Mouse (Mus musculus): Measurements from ENCODE around the gene Cacna1c. TPM values are rescaled to one million over a fixed set of nuclear protein-coding genes. Genes with fewer than 3 reads are reported as not detected.

The Cacna1c gene
- polyA plus RNA-seq, 2 experiments from 2014 or later = 0.49 to 1.4 TPM

- no peak for ATAC-seq
These were observed 354.3 kb downstream of the Cacna1c start for GRCm38 (mm10) chr6:118841892-118842291.

- no peak for ATAC-seq
These were observed 357.0 kb downstream of the Cacna1c start for GRCm38 (mm10) chr6:118838919-118839915.

- no peak for ATAC-seq
These were observed 359.5 kb downstream of the Cacna1c start for GRCm38 (mm10) chr6:118836693-118837092.

- ATAC-seq = no peak
These were observed 362.2 kb downstream of the Cacna1c start for GRCm38 (mm10) chr6:118834046-118834445.

GRCm38 (mm10) chr6:118833049-118833448 lies 363.2 kb downstream of the Cacna1c start:
- no peak for ATAC-seq

GRCm38 (mm10) chr6:118832616-118833015 lies 363.6 kb downstream of the Cacna1c start:
- no peak for ATAC-seq

- no peak for ATAC-seq
These were observed 365.4 kb downstream of the Cacna1c start for GRCm38 (mm10) chr6:118830851-118831250.

- ATAC-seq = no peak
These were observed 368.0 kb downstream of the Cacna1c start for GRCm38 (mm10) chr6:118828187-118828586.

- ATAC-seq = no peak
These were observed 368.7 kb downstream of the Cacna1c start for GRCm38 (mm10) chr6:118827560-118827959.

- ATAC-seq = no peak
These were observed 370.8 kb downstream of the Cacna1c start for GRCm38 (mm10) chr6:118825400-118825871.

- no peak for ATAC-seq
These were observed 374.7 kb downstream of the Cacna1c start for GRCm38 (mm10) chr6:118821536-118821935.

GRCm38 (mm10) chr6:118819657-118820056 lies 376.6 kb downstream of the Cacna1c start:
- no peak for ATAC-seq

- no peak for ATAC-seq
These were observed 378.2 kb downstream of the Cacna1c start for GRCm38 (mm10) chr6:118817928-118818503.

- no peak for ATAC-seq
These were observed 380.0 kb downstream of the Cacna1c start for GRCm38 (mm10) chr6:118816253-118816652.

- ATAC-seq = no peak
These were observed 383.7 kb downstream of the Cacna1c start for GRCm38 (mm10) chr6:118812556-118812955.

GRCm38 (mm10) chr6:118812007-118812406 lies 384.2 kb downstream of the Cacna1c start:
- ATAC-seq = no peak

GRCm38 (mm10) chr6:118810834-118811233 lies 385.4 kb downstream of the Cacna1c start:
- ATAC-seq = no peak

GRCm38 (mm10) chr6:118805139-118805538 lies 391.1 kb downstream of the Cacna1c start:
- ATAC-seq = no peak

GRCm38 (mm10) chr6:118802286-118802685 lies 393.9 kb downstream of the Cacna1c start:
- no peak for ATAC-seq

GRCm38 (mm10) chr6:118796393-118796792 lies 399.8 kb downstream of the Cacna1c start:
- ATAC-seq = no peak

- ATAC-seq = no peak
These were observed 400.5 kb downstream of the Cacna1c start for GRCm38 (mm10) chr6:118795716-118796115.

GRCm38 (mm10) chr6:118791921-118792368 lies 404.3 kb downstream of the Cacna1c start:
- no peak for ATAC-seq

- no peak for ATAC-seq
These were observed 408.3 kb downstream of the Cacna1c start for GRCm38 (mm10) chr6:118787933-118788332.

GRCm38 (mm10) chr6:118780280-118780679 lies 415.9 kb downstream of the Cacna1c start:
- no peak for ATAC-seq

Measured in CD4-positive, CD25-positive, alpha-beta regulatory T cell, adult 4 months (primary cell).